Mouse (Mus musculus): ENCODE data around the gene Lpp. TPM values are rescaled to one million over a fixed set of nuclear protein-coding genes. Genes with fewer than 3 reads are reported as not detected.

Gene Lpp
- polyA plus RNA-seq, 1 experiment from 2014 or later: 45.3 TPM

- H3K9me3 ChIP-seq (replicated peaks): no peaks in the 10 kb centered on the region
- no peaks in the 10 kb centered on the region for H3K27me3 ChIP-seq (ENCODE audit: low read depth, poor library complexity, severe bottlenecking)
- H3K27ac ChIP-seq: no peak overlapping the region
- DNase-seq (ENCODE audit: low spot score): no peak
- 62% methylated on average over 11 of the region's 11 CpGs for WGBS
- H3K4me3 ChIP-seq: no peak overlapping the region
- H3K4me1 ChIP-seq: peaks cover 6% of the 10 kb centered on the region; the same call in 1 of the 2 replicates
- no peaks in the 10 kb centered on the region for H3K36me3 ChIP-seq
Measured at GRCm38 (mm10) chr16:24919349-24920012, 526.2 kb downstream of the Lpp start.

- Histone ChIP-seq H3K9me3 (replicated peaks) (no peaks in the 10 kb centered on the region), H3K36me3 (no peaks in the 10 kb centered on the region), H3K27ac (no peak overlapping the region)
Measured at GRCm38 (mm10) chr16:24930070-24930469, 536.8 kb downstream of the Lpp start.

GRCm38 (mm10) chr16:24930621-24931020, 537.3 kb downstream of the Lpp start:
- Histone ChIP-seq H3K27me3 (ENCODE audit: low read depth, poor library complexity, severe bottlenecking) (no peaks in the 10 kb centered on the region), H3K36me3 (no peaks in the 10 kb centered on the region), H3K4me3 (no peak overlapping the region), H3K4me1 (no peaks in the 10 kb centered on the region), H3K27ac (no peak overlapping the region), H3K9me3 (replicated peaks) (no peaks in the 10 kb centered on the region)
- DNase-seq (ENCODE audit: low spot score): no peak
- WGBS: 86% methylated on average over 5 of the region's 5 CpGs

More at GRCm38 (mm10) chr16:24930070-24930469, 536.8 kb downstream of the Lpp start:
- no peak for DNase-seq (ENCODE audit: low spot score)
- H3K4me3 ChIP-seq: no peak overlapping the region
- H3K4me1 ChIP-seq: no peaks in the 10 kb centered on the region
- H3K27me3 ChIP-seq (ENCODE audit: low read depth, poor library complexity, severe bottlenecking): no peaks in the 10 kb centered on the region

- no peaks in the 10 kb centered on the region for H3K4me1 ChIP-seq
- WGBS: 89% methylated on average over 3 of the region's 3 CpGs
- no peak for DNase-seq (ENCODE audit: low spot score)
- H3K4me3 ChIP-seq: no peak overlapping the region
- no peaks in the 10 kb centered on the region for H3K36me3 ChIP-seq
- H3K27me3 ChIP-seq (ENCODE audit: low read depth, poor library complexity, severe bottlenecking): no peaks in the 10 kb centered on the region
- H3K27ac ChIP-seq: no peak overlapping the region
- H3K9me3 ChIP-seq (replicated peaks): no peaks in the 10 kb centered on the region
Measured at GRCm38 (mm10) chr16:24932816-24933215, 539.5 kb downstream of the Lpp start.

- Histone ChIP-seq H3K36me3 (no peaks in the 10 kb centered on the region), H3K27ac (no peak overlapping the region), H3K9me3 (replicated peaks) (no peaks in the 10 kb centered on the region), H3K27me3 (ENCODE audit: low read depth, poor library complexity, severe bottlenecking) (no peaks in the 10 kb centered on the region), H3K4me1 (no peaks in the 10 kb centered on the region), H3K4me3 (no peak overlapping the region)
- 93% methylated on average over 4 of the region's 4 CpGs for WGBS
- no peak for DNase-seq (ENCODE audit: low spot score)
Measured at GRCm38 (mm10) chr16:24933691-24934090, 540.4 kb downstream of the Lpp start.

GRCm38 (mm10) chr16:24941306-24942160, 548.2 kb downstream of the Lpp start:
- peaks cover 10% of the 10 kb centered on the region for H3K4me1 ChIP-seq
- WGBS: 90% methylated on average over 9 of the region's 9 CpGs
- no peak for DNase-seq (ENCODE audit: low spot score)
- H3K4me3 ChIP-seq: no peak overlapping the region
- H3K9me3 ChIP-seq (replicated peaks): no peaks in the 10 kb centered on the region
- no peaks in the 10 kb centered on the region for H3K27me3 ChIP-seq (ENCODE audit: low read depth, poor library complexity, severe bottlenecking)
- H3K27ac ChIP-seq: no peak overlapping the region
- no peaks in the 10 kb centered on the region for H3K36me3 ChIP-seq

- H3K36me3 ChIP-seq: no peaks in the 10 kb centered on the region
- WGBS: 24% methylated on average over 6 of the region's 6 CpGs
- H3K27me3 ChIP-seq (ENCODE audit: low read depth, poor library complexity, severe bottlenecking): no peaks in the 10 kb centered on the region
- no peak overlapping the region for H3K4me3 ChIP-seq
- DNase-seq (ENCODE audit: low spot score): peak; percentile 38
- no peaks in the 10 kb centered on the region for H3K9me3 ChIP-seq (replicated peaks)
- no peak overlapping the region for H3K27ac ChIP-seq
- peaks cover 10% of the 10 kb centered on the region for H3K4me1 ChIP-seq
Measured at GRCm38 (mm10) chr16:24943486-24944261, 550.4 kb downstream of the Lpp start.

- H3K4me3 ChIP-seq: no peak overlapping the region
- 83% methylated on average over 1 of the region's 1 CpGs for WGBS
- H3K27ac ChIP-seq: no peak overlapping the region
- no peaks in the 10 kb centered on the region for H3K27me3 ChIP-seq (ENCODE audit: low read depth, poor library complexity, severe bottlenecking)
- peaks cover 10% of the 10 kb centered on the region for H3K4me1 ChIP-seq
- H3K9me3 ChIP-seq (replicated peaks): no peaks in the 10 kb centered on the region
- no peak for DNase-seq (ENCODE audit: low spot score)
- no peaks in the 10 kb centered on the region for H3K36me3 ChIP-seq
Measured at GRCm38 (mm10) chr16:24946356-24946755, 553.0 kb downstream of the Lpp start.

GRCm38 (mm10) chr16:24947485-24947884, 554.2 kb downstream of the Lpp start:
- Histone ChIP-seq H3K9me3 (replicated peaks) (no peaks in the 10 kb centered on the region), H3K27me3 (ENCODE audit: low read depth, poor library complexity, severe bottlenecking) (no peaks in the 10 kb centered on the region), H3K4me1 (peaks cover 13% of the 10 kb centered on the region), H3K27ac (no peak overlapping the region), H3K36me3 (no peaks in the 10 kb centered on the region), H3K4me3 (no peak overlapping the region)
- DNase-seq (ENCODE audit: low spot score): no peak
- WGBS: 98% methylated on average over 1 of the region's 1 CpGs

- Histone ChIP-seq H3K27me3 (ENCODE audit: low read depth, poor library complexity, severe bottlenecking) (no peaks in the 10 kb centered on the region), H3K4me1 (peaks cover 11% of the 10 kb centered on the region), H3K9me3 (replicated peaks) (no peaks in the 10 kb centered on the region), H3K4me3 (no peak overlapping the region), H3K27ac (no peak overlapping the region), H3K36me3 (no peaks in the 10 kb centered on the region)
- no peak for DNase-seq (ENCODE audit: low spot score)
- WGBS: 76% methylated on average over 3 of the region's 3 CpGs
Measured at GRCm38 (mm10) chr16:24948091-24948690, 554.9 kb downstream of the Lpp start.

GRCm38 (mm10) chr16:24949265-24949664, 556.0 kb downstream of the Lpp start:
- H3K36me3 ChIP-seq: no peaks in the 10 kb centered on the region
- no peaks in the 10 kb centered on the region for H3K9me3 ChIP-seq (replicated peaks)
- WGBS: 98% methylated on average over 3 of the region's 3 CpGs
- no peak overlapping the region for H3K27ac ChIP-seq
- no peak overlapping the region for H3K4me3 ChIP-seq
- DNase-seq (ENCODE audit: low spot score): no peak
- H3K27me3 ChIP-seq (ENCODE audit: low read depth, poor library complexity, severe bottlenecking): no peaks in the 10 kb centered on the region
- peaks cover 3% of the 10 kb centered on the region; the same call in 1 of the 2 replicates for H3K4me1 ChIP-seq

GRCm38 (mm10) chr16:24950112-24950743, 556.9 kb downstream of the Lpp start:
- WGBS: 76% methylated on average over 6 of the region's 6 CpGs
- no peaks in the 10 kb centered on the region for H3K36me3 ChIP-seq
- H3K27ac ChIP-seq: no peak overlapping the region
- no peaks in the 10 kb centered on the region for H3K27me3 ChIP-seq (ENCODE audit: low read depth, poor library complexity, severe bottlenecking)
- H3K4me3 ChIP-seq: no peak overlapping the region
- H3K9me3 ChIP-seq (replicated peaks): no peaks in the 10 kb centered on the region
- H3K4me1 ChIP-seq: peaks cover 3% of the 10 kb centered on the region; the same call in 1 of the 2 replicates
- DNase-seq (ENCODE audit: low spot score): no peak

All from limb, embryonic 10.5 days (tissue).